Comparison of ENCODE assay signal across 8 mouse cellular contexts in the genomic region with DNA sequence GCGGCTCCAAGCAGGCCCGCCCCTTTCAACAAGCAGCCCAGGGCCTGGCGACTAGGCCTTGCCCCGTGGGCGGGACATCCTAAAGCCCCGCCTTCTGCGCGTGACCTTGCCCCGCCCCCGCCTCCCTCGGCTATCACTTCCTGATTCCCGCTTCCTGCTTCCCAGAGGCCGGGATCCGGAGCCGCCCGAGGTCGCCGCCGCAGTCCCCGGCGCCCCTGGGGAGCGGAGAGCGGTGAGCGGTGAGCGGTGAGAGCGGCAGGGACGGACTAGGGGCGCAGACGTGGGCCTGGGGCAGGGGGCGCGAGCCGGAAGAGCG. TPM values are rescaled to one million over a fixed set of nuclear protein-coding genes. Genes with fewer than 3 reads are reported as not detected.
A peak's percentile ranks its signal among the peaks of the same experiment; 100 is the strongest.
DNase-seq lines count a peak whose midpoint lies in the region; ATAC-seq and TF ChIP-seq lines count a peak whose summit lies in the region.

A gene (plus strand): TSS at position 129 of the 316 bp plus-strand sequence.

- peak within 1 kb of the TSS; percentile 70 for H3K27ac ChIP-seq in heart, embryonic 11.5 days (ENCODE audit: low read depth, low read length)
- H3K27ac ChIP-seq in kidney, embryonic 16.5 days (ENCODE audit: low read length): peak within 1 kb of the TSS; percentile 65
- H3K27ac ChIP-seq in liver, adult 2 months (replicated peaks; ENCODE audit: insufficient read depth, low read depth, low read length): peak within 1 kb of the TSS; percentile 11

- WGBS in heart, embryonic 11.5 days (ENCODE audit: insufficient replicate concordance): 0% methylated on average over 33 of the region's 33 CpGs
- WGBS in kidney, embryonic 16.5 days: under 1% methylated on average over 22 of the region's 33 CpGs
- WGBS in liver, adult 2 months: under 1% methylated on average over 33 of the region's 33 CpGs

- peaks cover 15% of the 10 kb centered on the region; the same call in 1 of the 2 replicates for H3K79me2 ChIP-seq in liver, adult 2 months (ENCODE audit: control insufficient read depth, insufficient read depth, low read length)
- H3K79me2 ChIP-seq in myocyte (ENCODE audit: control insufficient read depth, insufficient read depth): peaks cover 15% of the 10 kb centered on the region

- peak; percentile 84 for ATAC-seq in erythroblast, adult 5-6 weeks (replicated peaks; ENCODE audit: low FRiP score, poor library complexity, severe bottlenecking)
- ATAC-seq in heart, embryonic 11.5 days (replicated peaks; ENCODE audit: insufficient number of reproducible peaks, low FRiP score, low TSS enrichment): peak; percentile 90
- ATAC-seq in kidney, embryonic 16.5 days (ENCODE audit: low FRiP score, low TSS enrichment): peak; percentile 95

- H3K4me3 ChIP-seq in heart, embryonic 11.5 days (ENCODE audit: low read depth, low read length): peak within 1 kb of the TSS; percentile 97
- peak within 1 kb of the TSS; percentile 84 for H3K4me3 ChIP-seq in kidney, embryonic 16.5 days (ENCODE audit: low read length)
- H3K4me3 ChIP-seq in liver, adult 2 months (ENCODE audit: insufficient read depth, low read depth, low read length): peak within 1 kb of the TSS; percentile 88
- peak within 1 kb of the TSS; percentile 57 for H3K4me3 ChIP-seq in myocyte

- peak within 1 kb of the TSS; percentile 94 for H3K9ac ChIP-seq in heart, embryonic 11.5 days (ENCODE audit: low read depth, low read length)
- H3K9ac ChIP-seq in kidney, embryonic 16.5 days (replicated peaks; ENCODE audit: low read length): peak within 1 kb of the TSS; percentile 93
- peak within 1 kb of the TSS; percentile 86 for H3K9ac ChIP-seq in liver, adult 2 months (ENCODE audit: low read depth, low read length)

- H3K36me3 ChIP-seq in heart, embryonic 11.5 days (ENCODE audit: control insufficient read depth, insufficient read depth, low read length): peaks cover 14% of the 10 kb centered on the region; the same call in 1 of the 2 replicates
- H3K36me3 ChIP-seq in kidney, embryonic 16.5 days (ENCODE audit: insufficient read depth, low read length): peaks cover 10% of the 10 kb centered on the region
- 0 out of 2 replicates have a peak, but pooled peaks cover 2% of the 10 kb centered on the region for H3K36me3 ChIP-seq in liver, adult 2 months (ENCODE audit: control insufficient read depth, insufficient read depth, low read length)
- H3K36me3 ChIP-seq in myocyte (ENCODE audit: control insufficient read depth, insufficient read depth): peaks cover 6% of the 10 kb centered on the region
- H3K36me3 ChIP-seq in splenic B cell, adult 2 months (ENCODE audit: control insufficient read depth, insufficient read depth, low read length, poor library complexity, severe bottlenecking): peaks cover 3% of the 10 kb centered on the region; the same call in 1 of the 2 replicates

- H3K9me3 ChIP-seq in heart, embryonic 11.5 days (replicated peaks; ENCODE audit: control insufficient read depth, low read length): no peaks in the 10 kb centered on the region; the same call in 1 of the 2 replicates
- H3K9me3 ChIP-seq in kidney, embryonic 16.5 days (ENCODE audit: low read length): no peaks in the 10 kb centered on the region

- peak within 1 kb of the TSS; percentile 23 for H3ac ChIP-seq in myocyte (ENCODE audit: control insufficient read depth, insufficient read length)

- peak; percentile 92 to 93 for DNase-seq in B cell, adult 2 months
- peak; percentile 96 for DNase-seq in brain, adult 2 months (ENCODE audit: low read depth, low spot score)
- DNase-seq in liver, adult 2 months (ENCODE audit: extremely low read depth, low read depth, low spot score): no peak
- peak; percentile 89 for DNase-seq in splenic B cell, adult 2 months (ENCODE audit: low read depth, low spot score)

- H3K4me1 ChIP-seq in heart, embryonic 11.5 days (ENCODE audit: control insufficient read depth, insufficient read depth, low read length): peaks cover 7% of the 10 kb centered on the region
- peaks cover 25% of the 10 kb centered on the region for H3K4me1 ChIP-seq in kidney, embryonic 16.5 days (ENCODE audit: insufficient read depth, low read length)
- H3K4me1 ChIP-seq in liver, adult 2 months (ENCODE audit: control insufficient read depth, insufficient read depth, low read length): peaks cover 18% of the 10 kb centered on the region

- no peaks in the 10 kb centered on the region for H3K27me3 ChIP-seq in heart, embryonic 11.5 days (ENCODE audit: control insufficient read depth, insufficient read depth, low read length)
- H3K27me3 ChIP-seq in kidney, embryonic 16.5 days (ENCODE audit: insufficient read depth, low read length): no peaks in the 10 kb centered on the region
- H3K27me3 ChIP-seq in liver, adult 2 months (ENCODE audit: control insufficient read depth, insufficient read depth, low read length): no peaks in the 10 kb centered on the region
- no peaks in the 10 kb centered on the region for H3K27me3 ChIP-seq in myocyte (ENCODE audit: control insufficient read depth, insufficient read depth, insufficient read length)
- H3K27me3 ChIP-seq in splenic B cell, adult 2 months (ENCODE audit: control insufficient read depth, insufficient read depth, low read length, poor library complexity, severe bottlenecking): no peaks in the 10 kb centered on the region

- TF ChIP-seq CTCF in liver, adult 2 months (IDR thresholded peaks at IDR 0.05; ENCODE audit: low read depth, low read length): no peak

- peak; percentile 93; the same call in 1 of the 2 replicates for TF ChIP-seq POLR2A in liver, adult 2 months (IDR thresholded peaks at IDR 0.05; ENCODE audit: extremely low read depth, insufficient read depth, low read length)
- peak; percentile 83 for TF ChIP-seq POLR2A in myocyte (IDR thresholded peaks at IDR 0.05; ENCODE audit: insufficient read length, low read depth)

- peak within 1 kb of the TSS; percentile 91 for H3K4me2 ChIP-seq in heart, embryonic 11.5 days
- H3K4me2 ChIP-seq in kidney, embryonic 16.5 days (replicated peaks; ENCODE audit: low read depth, low read length): peak within 1 kb of the TSS; percentile 91
- peak within 1 kb of the TSS; percentile 86 for H3K4me2 ChIP-seq in myocyte (ENCODE audit: low read depth)

TF ChIP-seq in myocyte, 11 proteins besides CTCF, POLR2A, EP300 and RAD21:
- peak; percentile 65 for TF ChIP-seq USF1 (IDR thresholded peaks at IDR 0.05; ENCODE audit: low read depth)
- TF ChIP-seq POLR2AphosphoS2 (IDR thresholded peaks at IDR 0.05; ENCODE audit: insufficient read length, low read depth): no peak

RNA-seq across cellular contexts. Expression of the gene that starts here (rescaled TPM):
- 55.8 and 69.6 TPM in 2 replicates for total RNA-seq in erythroblast, adult 5-6 weeks (2015; ENCODE audit: low replicate concordance)
- total RNA-seq in erythroblast, adult 5-6 weeks (2017; ENCODE audit: low replicate concordance): 19.1 and 22.6 TPM in 2 replicates
- 109 and 113 TPM in 2 replicates for polyA plus RNA-seq in heart, embryonic 11.5 days (2014; fragmentation: Nextera tagmentation; extraction: Ambion mirVana)
- polyA plus RNA-seq in kidney, embryonic 16.5 days (2015; fragmentation: Nextera tagmentation; extraction: Ambion mirVana): 201 and 218 TPM in 2 replicates
- total RNA-seq in liver, adult 2 months (2014; rRNA removed): 66.1 and 72.6 TPM in 2 replicates
- 109 and 114 TPM in 2 replicates for polyA plus RNA-seq in liver, adult 2 months (2012; rRNA removed)
- polyA plus RNA-seq in myocyte (2012; fragmentation: generic; extraction: Trizol): 238 TPM

Comparison
In these comparisons a context has a peak if more than half of its experiments do, and no peak if none do; other contexts are left out.
1. H3K27ac ChIP-seq: peak in every context shown above with its lines; median percentile 70 in heart, embryonic 11.5 days; 65 in kidney, embryonic 16.5 days; 11 in liver, adult 2 months.